Mouse (Mus musculus) heart, embryonic 15.5 days (tissue): ENCODE data around the gene Ankrd17. TPM values are rescaled to one million over a fixed set of nuclear protein-coding genes. Genes with fewer than 3 reads are reported as not detected.

ENCODE experiments used
- ATAC-seq: fragments of 200-750 bp; cut with Nextera tagmentation; replicated peaks from 2 replicates; pipeline ENCODE4 v1.8.0; 2017; ENCODE audit warnings: low read depth, moderate TSS enrichment; ENCODE audit not compliant: insufficient number of reproducible peaks, insufficient read depth, low FRiP score
- H3K27ac ChIP-seq: fragments of 300-500 bp; sonication (generic); 2 replicates; pipeline ENCODE4 v1.5.1; 2015; ENCODE audit warnings: mild to moderate bottlenecking, inconsistent platforms
- H3K27me3 ChIP-seq: fragments of 300-500 bp; sonication (generic); 2 replicates; pipeline ENCODE4 v1.6.1; 2015; ENCODE audit warnings: inconsistent platforms
- H3K36me3 ChIP-seq: fragments of 300-500 bp; sonication (generic); 2 replicates; pipeline ENCODE4 v1.6.1; 2015; ENCODE audit warnings: mild to moderate bottlenecking, inconsistent platforms
- H3K4me1 ChIP-seq: fragments of 300-500 bp; sonication (generic); replicated peaks from 2 replicates; pipeline ENCODE4 v1.6.1; 2015; ENCODE audit warnings: inconsistent platforms
- H3K4me2 ChIP-seq: fragments of 300-500 bp; sonication (generic); 2 replicates; pipeline ENCODE4 v1.6.1; 2015; ENCODE audit warnings: inconsistent platforms, mild to moderate bottlenecking, moderate library complexity
- H3K4me3 ChIP-seq: fragments of 300-500 bp; sonication (generic); 2 replicates; pipeline ENCODE4 v1.5.1; 2015; ENCODE audit warnings: mild to moderate bottlenecking, inconsistent platforms
- H3K9ac ChIP-seq: fragments of 300-500 bp; sonication (generic); 2 replicates; pipeline ENCODE4 v1.6.1; 2015; ENCODE audit warnings: mild to moderate bottlenecking, inconsistent platforms
- H3K9me3 ChIP-seq: fragments of 300-500 bp; sonication (generic); replicated peaks from 2 replicates; pipeline ENCODE4 v1.6.1; 2016; ENCODE audit warnings: inconsistent platforms
- WGBS: fragments of 180-500 bp; shearing (Covaris S2); methylation state at CpG from one replicate; pipeline ENCODE4 v1.1.7; 2015; ENCODE audit warnings: mixed read lengths; 5-methylcytosine and 5-hydroxymethylcytosine counted together
- polyA plus RNA-seq: library from polyadenylated mRNA; unstranded; fragments of >200 nt; fragmentation: Nextera tagmentation; extraction: Ambion mirVana; gene quantifications from 2 replicates; pipeline ENCODE4 v1.2.1, GENCODE M21; 2015

Ankrd17 gene
- polyA plus RNA-seq, 1 experiment from 2014 or later: 14.3 TPM

DNA sequence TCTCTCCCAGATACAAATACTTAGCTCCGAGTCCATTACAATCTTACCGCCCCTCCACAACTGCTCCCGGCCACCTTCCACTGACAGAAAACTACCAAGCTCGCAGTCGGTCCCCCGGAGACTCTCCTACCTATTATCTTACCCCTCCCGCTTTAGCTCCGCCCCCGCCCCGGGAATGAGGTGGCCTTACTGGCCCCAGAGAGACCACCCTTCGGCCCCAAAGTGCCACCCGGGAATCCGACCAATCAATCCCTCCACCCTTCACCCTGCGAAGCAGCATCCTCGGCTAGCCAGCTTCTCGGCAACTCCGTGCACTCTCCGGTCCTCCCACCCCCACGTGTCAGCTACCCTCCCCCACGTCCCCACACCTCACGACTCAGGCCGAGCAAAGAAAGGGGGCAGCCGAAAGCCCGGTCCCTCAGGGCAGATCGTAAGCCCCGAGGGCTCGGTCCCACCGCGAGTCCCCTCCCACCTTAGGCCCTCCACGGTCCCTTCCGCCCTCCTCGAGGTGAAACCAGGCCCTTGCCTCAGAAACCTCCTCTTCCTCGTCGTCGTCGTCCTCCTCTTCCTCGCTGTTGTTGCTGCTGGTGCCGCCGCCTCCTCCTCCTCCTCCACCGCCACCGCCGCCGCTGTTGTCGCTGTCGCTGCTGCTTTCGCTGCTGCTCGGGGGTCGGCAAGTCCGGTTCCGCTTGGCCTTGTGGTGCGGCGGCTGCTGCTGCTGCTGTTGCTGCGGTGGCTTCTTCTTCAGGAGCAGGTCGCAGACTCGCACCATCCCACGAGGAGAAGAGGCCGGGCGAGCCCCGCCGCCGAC is 1.0 kb downstream of the Ankrd17 start:
- WGBS: under 1% methylated on average over 53 of the region's 61 CpGs
- Histone ChIP-seq H3K9me3 (no peaks in the 10 kb centered on the region), H3K36me3 (no peaks in the 10 kb centered on the region), H3K4me3 (peak overlapping the region; percentile 81), H3K27ac (peak overlapping the region; percentile 100), H3K4me2 (peak overlapping the region; percentile 79), H3K27me3 (no peaks in the 10 kb centered on the region), H3K4me1 (peaks cover 29% of the 10 kb centered on the region), H3K9ac (peak overlapping the region; percentile 98)
- ATAC-seq: peak; percentile 36

DNA sequence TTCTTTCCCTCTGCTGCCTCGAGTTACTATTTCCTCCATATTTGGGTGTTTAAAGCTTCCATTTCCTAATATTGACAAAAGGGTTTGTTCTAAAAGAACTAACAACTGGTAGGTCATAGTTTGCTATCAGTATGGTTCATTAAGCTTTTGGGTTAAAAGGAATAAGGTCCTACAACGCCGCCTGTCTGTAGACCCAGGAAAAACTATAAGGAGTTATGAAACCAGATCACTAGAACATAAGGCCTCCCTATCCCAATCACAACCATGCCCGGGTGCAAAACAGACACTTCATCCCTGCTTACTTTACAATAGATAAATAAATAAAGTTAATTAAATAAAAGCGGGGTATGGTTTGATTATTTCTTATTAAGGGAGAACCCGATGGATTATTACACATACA is 1.9 kb downstream of the Ankrd17 start:
- peak overlapping the region; percentile 81 for H3K4me3 ChIP-seq
- H3K4me2 ChIP-seq: peak overlapping the region; percentile 79
- no peaks in the 10 kb centered on the region for H3K9me3 ChIP-seq
- peaks cover 4% of the 10 kb centered on the region; the same call in 1 of the 2 replicates for H3K36me3 ChIP-seq
- H3K4me1 ChIP-seq: peaks cover 29% of the 10 kb centered on the region
- 4% methylated on average over 6 of the region's 6 CpGs for WGBS
- no peaks in the 10 kb centered on the region for H3K27me3 ChIP-seq
- H3K9ac ChIP-seq: peak overlapping the region; percentile 98
- ATAC-seq: no peak
- H3K27ac ChIP-seq: no peak overlapping the region

GRCm38 (mm10) chr5:90355824-90356223 is 10.6 kb downstream of the Ankrd17 start:
- no peaks in the 10 kb centered on the region for H3K27me3 ChIP-seq
- no peak overlapping the region for H3K9ac ChIP-seq
- ATAC-seq: no peak
- H3K4me2 ChIP-seq: no peak overlapping the region
- 89% methylated on average over 3 of the region's 3 CpGs for WGBS
- H3K9me3 ChIP-seq: no peaks in the 10 kb centered on the region
- H3K4me3 ChIP-seq: no peak overlapping the region
- 0 out of 2 replicates have a peak, but pooled peaks cover 3% of the 10 kb centered on the region for H3K4me1 ChIP-seq
- no peak overlapping the region for H3K27ac ChIP-seq
- peaks cover 10% of the 10 kb centered on the region; the same call in 1 of the 2 replicates for H3K36me3 ChIP-seq

DNA sequence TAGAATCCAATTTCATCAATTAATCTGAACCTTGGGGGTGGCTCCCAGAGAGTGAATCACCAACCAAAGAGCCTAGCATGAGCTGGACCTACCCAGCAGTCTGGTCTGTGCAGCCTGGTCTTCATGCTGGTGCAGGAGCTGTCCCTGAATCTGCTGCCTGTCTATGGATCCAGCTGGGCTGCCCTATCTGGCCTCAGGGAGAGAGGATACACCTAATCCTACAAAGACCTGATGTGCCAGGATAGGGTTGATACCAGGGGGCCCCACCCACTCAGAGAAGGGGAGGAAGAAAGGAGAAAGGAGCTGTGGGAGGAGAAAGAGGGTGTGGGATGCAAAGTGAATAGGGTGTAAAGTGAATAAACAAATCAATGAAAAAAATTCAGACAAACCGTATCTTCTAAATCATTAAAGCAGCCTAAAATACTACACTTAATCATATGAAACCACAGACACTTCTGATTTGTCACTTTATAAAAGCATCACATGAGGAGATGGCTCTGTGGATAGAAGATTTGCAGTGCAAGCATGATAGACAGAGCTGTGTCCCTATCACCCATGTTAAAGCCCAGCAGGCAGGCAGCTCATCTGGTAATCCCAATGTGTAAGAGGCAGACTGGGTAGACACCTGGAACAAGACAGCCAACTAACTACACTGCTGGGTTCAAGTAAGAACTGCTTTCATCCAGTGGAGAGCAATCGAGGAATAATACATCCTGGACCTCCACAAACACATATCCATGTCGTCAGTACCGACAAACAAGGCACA is 12.6 kb downstream of the Ankrd17 start:
- H3K27me3 ChIP-seq: no peaks in the 10 kb centered on the region
- H3K4me1 ChIP-seq: 0 out of 2 replicates have a peak, but pooled peaks cover 3% of the 10 kb centered on the region
- H3K27ac ChIP-seq: no peak overlapping the region
- no peaks in the 10 kb centered on the region for H3K9me3 ChIP-seq
- peaks cover 5% of the 10 kb centered on the region; the same call in 1 of the 2 replicates for H3K36me3 ChIP-seq
- no peak for ATAC-seq
- no peak overlapping the region for H3K4me2 ChIP-seq
- no peak overlapping the region for H3K9ac ChIP-seq
- no peak overlapping the region for H3K4me3 ChIP-seq
- WGBS: 86% methylated on average over 4 of the region's 4 CpGs

DNA sequence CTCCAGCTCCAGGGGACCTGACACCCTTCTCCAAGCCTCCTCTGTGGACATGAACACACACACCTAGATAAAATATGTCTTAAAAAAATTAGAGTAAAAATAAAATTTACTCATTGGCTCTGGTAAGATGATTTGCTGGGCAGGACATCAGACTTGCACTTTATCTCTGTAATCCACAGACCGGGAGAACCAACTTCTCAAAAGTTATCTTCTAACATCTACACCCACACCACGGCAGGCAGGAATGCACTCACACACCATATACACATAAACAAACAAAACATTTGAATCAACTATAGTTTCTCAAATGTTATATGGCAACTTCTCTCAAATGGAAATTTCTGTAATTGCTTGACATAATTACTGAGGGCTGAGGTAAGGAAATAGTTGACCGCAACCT is 19.5 kb downstream of the Ankrd17 start:
- ATAC-seq: no peak

DNA sequence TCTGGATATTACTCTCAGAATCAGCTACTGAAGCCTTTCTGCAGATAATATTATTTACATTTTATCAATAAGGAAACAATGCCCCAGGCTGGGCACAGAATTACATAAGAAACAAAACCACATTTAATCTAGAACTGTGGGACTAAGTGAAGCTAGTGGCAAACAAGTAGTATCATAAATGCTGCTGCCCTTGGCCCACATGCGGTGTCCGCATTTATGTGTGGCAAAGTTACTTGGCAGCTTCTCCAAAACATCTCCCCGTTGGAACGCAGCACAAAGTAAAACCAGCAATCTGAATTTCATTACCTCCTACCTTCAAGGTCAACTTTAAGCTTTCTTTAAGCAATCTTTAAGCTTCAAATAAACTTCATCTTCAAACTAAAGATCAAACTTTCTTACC is 25.5 kb downstream of the Ankrd17 start:
- H3K9me3 ChIP-seq: no peaks in the 10 kb centered on the region
- H3K36me3 ChIP-seq: no peaks in the 10 kb centered on the region
- H3K27ac ChIP-seq: no peak overlapping the region
- 60% methylated on average over 4 of the region's 4 CpGs for WGBS
- no peaks in the 10 kb centered on the region for H3K27me3 ChIP-seq
- H3K4me3 ChIP-seq: no peak overlapping the region
- peaks cover 17% of the 10 kb centered on the region for H3K4me1 ChIP-seq
- H3K9ac ChIP-seq: no peak overlapping the region
- no peak overlapping the region for H3K4me2 ChIP-seq
- ATAC-seq: no peak

More for the DNA sequence above, 19.5 kb downstream of the Ankrd17 start:
- no peaks in the 10 kb centered on the region for H3K4me1 ChIP-seq
- H3K27me3 ChIP-seq: no peaks in the 10 kb centered on the region
- no peak overlapping the region for H3K4me2 ChIP-seq
- 85% methylated on average over 3 of the region's 3 CpGs for WGBS
- H3K9ac ChIP-seq: no peak overlapping the region
- no peaks in the 10 kb centered on the region for H3K9me3 ChIP-seq
- 0 out of 2 replicates have a peak, but pooled peaks cover 4% of the 10 kb centered on the region for H3K36me3 ChIP-seq
- no peak overlapping the region for H3K4me3 ChIP-seq
- H3K27ac ChIP-seq: no peak overlapping the region

DNA sequence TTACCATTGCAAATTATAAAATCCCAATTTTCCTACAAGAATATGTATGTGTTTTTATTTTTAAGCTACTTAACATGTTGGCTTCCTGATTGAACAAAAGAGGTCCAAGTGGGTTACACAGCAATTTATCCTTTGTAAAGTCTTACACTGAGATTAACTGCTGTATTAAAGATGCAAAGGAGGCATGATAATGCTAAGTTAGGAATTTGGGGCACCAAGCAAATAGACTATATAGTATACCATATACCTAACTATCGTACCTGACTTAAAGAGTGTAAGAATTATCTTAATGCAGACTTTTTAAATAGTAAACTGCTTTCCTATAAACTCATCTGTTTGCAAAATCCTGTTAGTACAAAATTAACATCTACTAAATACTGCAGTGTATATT is 26.4 kb downstream of the Ankrd17 start:
- Histone ChIP-seq H3K4me1 (peaks cover 17% of the 10 kb centered on the region), H3K27me3 (no peaks in the 10 kb centered on the region), H3K9ac (no peak overlapping the region), H3K4me2 (peak overlapping the region; percentile 56), H3K9me3 (no peaks in the 10 kb centered on the region), H3K4me3 (no peak overlapping the region), H3K36me3 (no peaks in the 10 kb centered on the region), H3K27ac (peak overlapping the region; percentile 70; the same call in 1 of the 2 replicates)
- ATAC-seq: no peak
- 91% methylated on average over 1 of the region's 1 CpGs for whole genome bisulfite sequencing

DNA sequence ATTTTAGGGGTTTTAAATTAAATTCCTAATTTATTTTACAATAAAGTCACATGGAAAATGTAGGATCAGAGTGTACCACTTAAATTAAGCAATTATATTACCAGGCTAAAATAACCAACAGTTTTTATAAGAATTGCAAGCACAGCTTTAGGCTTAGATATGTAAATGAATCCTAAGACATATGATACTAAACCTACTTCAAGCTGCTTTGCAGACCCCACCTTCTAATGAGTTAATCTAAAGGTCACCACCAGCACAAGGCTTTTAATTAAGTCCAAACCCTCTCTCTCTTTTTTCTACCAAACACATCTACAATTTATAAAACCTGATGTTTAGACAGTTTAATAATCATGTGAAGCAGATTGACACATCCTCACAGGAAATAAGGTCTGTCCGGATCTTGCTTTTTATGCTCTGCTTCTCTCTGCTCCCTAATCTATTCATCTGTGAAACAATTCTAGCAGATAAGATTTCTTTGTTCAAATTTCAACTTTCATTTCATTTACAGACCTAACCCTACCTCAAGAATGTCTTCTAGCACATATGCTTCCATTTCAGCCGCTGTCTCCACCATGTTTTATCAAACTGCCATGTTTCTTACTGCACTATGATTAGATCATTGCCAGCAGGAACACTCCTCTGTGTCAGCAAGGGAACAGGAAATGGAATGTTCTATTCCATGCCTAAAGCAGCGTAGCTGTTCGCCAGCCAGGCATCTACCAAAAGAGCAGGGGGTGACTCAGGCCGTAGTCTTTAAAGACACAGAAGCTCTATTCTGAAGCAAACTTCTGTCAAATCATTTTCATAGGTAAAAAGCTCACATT is 27.0 kb downstream of the Ankrd17 start:
- Histone ChIP-seq H3K9ac (no peak overlapping the region), H3K4me1 (peaks cover 17% of the 10 kb centered on the region), H3K9me3 (no peaks in the 10 kb centered on the region), H3K4me2 (peak overlapping the region; percentile 56), H3K36me3 (no peaks in the 10 kb centered on the region), H3K27me3 (no peaks in the 10 kb centered on the region), H3K27ac (peak overlapping the region; percentile 70), H3K4me3 (peak overlapping the region; percentile 40)
- ATAC-seq: peak; percentile 94
- 20% methylated on average over 5 of the region's 5 CpGs for WGBS

GRCm38 (mm10) chr5:90338177-90339091 is 27.9 kb downstream of the Ankrd17 start:
- ATAC-seq: no peak
- no peaks in the 10 kb centered on the region for H3K27me3 ChIP-seq
- H3K9ac ChIP-seq: no peak overlapping the region
- no peak overlapping the region for H3K27ac ChIP-seq
- H3K9me3 ChIP-seq: no peaks in the 10 kb centered on the region
- WGBS: 79% methylated on average over 7 of the region's 7 CpGs
- H3K36me3 ChIP-seq: no peaks in the 10 kb centered on the region
- H3K4me1 ChIP-seq: peaks cover 17% of the 10 kb centered on the region
- H3K4me3 ChIP-seq: no peak overlapping the region
- no peak overlapping the region for H3K4me2 ChIP-seq

- ATAC-seq: no peak
- Histone ChIP-seq H3K9ac (no peak overlapping the region), H3K27ac (no peak overlapping the region), H3K9me3 (no peaks in the 10 kb centered on the region), H3K27me3 (no peaks in the 10 kb centered on the region), H3K4me2 (no peak overlapping the region), H3K4me3 (no peak overlapping the region), H3K36me3 (no peaks in the 10 kb centered on the region), H3K4me1 (peaks cover 8% of the 10 kb centered on the region)
- WGBS: 80% methylated on average over 2 of the region's 2 CpGs
Measured at GRCm38 (mm10) chr5:90332478-90332877, 33.9 kb downstream of the Ankrd17 start.
